Mouse (Mus musculus) right cerebral cortex, adult 18-20 months (tissue): ENCODE measurements at regions not wholly inside any gene's neighbourhood (a gene's known extent, or its start where the extent isn't known, plus 50 kb on each side); places are given as distances from the start of the nearest gene placed in this dataset.

Experiments used
- DNase-seq: peaks from one replicate; pipeline ENCODE4 v3.0.0; 2022; ENCODE audit warnings: mixed read lengths

DNA sequence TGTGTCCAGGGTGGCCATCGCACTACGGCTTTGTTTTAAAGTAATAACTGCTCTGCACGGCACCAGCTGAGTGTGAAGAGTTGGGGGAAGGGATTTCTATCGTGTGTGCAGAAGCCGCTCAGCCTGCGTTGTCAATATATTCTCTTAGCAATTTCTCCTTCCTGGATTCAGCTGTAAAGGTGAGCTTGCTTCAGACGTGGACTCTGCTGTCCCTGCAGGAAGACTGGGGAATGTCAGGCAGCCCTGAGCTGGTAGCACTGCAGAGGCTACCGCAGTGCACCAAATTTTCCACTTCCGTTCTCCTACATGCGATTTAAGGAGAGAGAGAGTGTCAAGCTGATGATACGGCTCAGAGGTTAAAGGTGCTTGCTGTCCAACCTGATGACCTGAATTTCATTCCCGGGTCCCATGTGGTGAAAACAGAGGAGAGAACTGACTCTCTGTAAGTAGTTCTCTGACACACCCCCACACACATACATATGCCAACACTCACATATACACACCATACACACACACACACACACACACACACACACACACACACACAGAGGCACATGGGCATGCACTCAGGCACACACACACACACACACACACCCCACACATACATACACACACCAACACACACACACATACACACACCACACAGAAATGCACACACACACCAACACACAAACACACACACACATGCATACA, 59.9 kb upstream of the Prelid3b start:
- peak; percentile 18 for DNase-seq

DNA sequence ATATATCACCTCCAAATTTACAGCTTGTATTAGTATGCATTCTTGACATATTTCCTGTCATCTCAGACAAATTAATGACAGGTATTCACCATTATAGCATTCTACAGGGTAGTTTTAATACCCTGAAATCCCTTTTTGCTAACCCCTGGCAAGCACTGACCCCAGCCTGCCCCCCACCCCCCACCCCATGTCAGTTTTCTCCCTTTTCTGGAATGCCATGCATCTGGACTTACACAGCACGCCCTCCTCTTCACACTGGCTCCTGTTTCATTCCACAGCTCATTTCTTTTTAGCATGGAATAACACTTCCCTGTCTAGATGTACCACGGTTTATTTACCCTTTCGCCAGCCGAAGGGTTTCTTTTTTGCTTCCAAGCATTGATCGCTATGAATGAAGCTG, 67.8 kb upstream of the Prelid3b start:
- no peak for DNase-seq

DNA sequence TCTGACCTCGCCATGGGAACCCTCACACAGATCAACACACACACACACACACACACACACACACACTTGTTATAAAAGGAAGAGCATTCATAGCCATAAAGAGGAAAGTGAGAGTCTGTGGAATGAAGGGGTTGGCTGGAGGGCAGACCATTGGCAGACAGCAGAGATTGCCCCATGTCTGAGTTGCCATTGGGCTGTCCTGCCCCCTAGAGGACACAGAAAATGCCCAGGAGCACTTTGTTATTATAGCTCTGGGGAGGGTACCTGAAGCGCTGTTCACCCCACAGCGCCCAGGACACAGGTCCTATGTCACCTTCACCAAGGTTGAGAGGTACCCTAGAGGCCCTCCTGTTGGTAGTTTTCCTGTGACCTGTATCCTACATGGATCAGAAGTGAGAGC, 74.3 kb upstream of the Prelid3b start:
- DNase-seq: no peak

DNA sequence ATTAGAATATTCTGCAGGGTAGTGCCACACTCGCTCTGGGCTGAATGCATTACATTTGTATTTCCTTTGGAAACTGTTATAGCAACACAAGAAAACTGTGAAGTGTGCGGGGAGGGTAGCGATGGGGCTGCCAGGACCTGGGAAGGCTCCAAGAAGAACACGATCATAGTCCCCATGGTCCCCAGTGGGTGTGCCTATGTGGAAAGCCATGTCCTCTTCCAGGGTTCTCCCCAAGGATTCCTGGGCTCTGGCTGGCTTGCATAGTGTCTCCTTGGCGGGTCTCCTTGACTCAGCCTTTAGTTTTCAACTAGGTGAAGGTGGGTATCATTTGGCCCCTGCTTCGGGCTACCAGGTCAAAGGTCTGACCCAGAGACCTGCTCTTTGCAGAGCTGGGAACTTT, 74.8 kb upstream of the Prelid3b start:
- DNase-seq: no peak

DNA sequence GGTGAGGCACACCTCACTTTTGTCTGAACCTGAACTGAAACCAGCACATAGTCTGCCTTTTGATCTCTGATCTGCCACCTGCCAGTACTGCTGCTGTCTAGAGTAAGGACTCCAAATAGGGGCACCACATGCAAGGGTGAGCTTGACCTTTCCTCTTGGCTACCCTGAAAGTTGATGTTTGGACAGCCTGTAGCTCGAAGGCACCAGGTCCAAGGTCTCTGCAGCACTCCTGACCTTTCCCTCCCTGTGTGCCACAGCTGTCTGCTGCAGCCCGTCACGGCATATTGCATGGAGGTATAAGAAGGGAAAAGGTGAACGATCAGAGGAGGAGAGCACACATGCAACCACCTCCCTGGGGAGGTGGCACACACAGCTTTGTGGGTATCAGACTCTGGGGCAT, 75.9 kb upstream of the Prelid3b start:
- DNase-seq: no peak

DNA sequence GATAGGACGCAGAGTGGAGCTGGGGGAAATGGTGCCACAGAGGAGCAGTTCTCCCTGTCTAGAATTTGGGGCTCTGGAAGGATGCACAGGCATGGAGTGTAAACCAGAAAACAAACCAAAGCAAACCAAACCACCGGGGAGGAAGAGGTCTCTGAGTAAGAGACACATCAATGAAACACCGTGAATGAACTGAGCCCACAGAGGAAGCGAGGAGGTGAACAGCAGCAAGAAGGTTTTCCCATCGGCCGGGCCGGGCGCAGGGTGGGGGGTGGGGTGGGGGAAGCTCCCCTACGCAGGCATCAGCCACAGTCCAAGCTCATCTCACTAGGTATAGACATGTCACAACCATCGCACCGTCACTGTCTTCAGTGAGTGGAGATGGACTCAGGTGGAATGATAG, 82.9 kb upstream of the Prelid3b start:
- no peak for DNase-seq

DNA sequence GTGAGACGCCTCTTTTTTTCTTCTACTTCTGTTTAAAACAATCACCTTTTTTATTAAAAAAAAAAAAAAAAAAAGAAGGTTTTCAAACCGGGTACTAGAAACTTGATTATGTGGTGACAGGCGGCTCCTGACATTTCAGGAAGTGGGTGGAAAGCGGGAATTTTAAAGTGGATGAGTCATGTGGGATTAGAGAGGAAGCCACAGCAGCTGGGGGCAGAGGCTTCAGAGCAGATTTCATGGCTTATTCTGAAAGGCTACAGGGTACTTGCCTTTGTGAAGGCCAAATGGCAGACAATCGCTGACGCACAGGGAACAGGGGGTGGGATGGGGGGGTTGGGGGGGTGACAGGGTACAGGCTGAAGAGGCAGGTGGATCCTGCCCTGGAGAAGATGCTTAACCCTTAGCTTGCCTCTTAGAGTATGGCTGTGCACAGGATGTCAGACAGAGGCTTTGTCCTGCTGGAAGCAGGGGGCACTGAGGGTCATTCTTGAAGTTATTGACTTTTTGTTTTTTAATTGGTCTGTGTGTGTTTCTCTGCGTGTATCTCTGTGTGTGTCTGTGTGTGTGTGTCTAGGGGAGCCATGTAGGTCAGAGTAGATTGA, 81.4 kb upstream of the Zfp831 start:
- DNase-seq: no peak

DNA sequence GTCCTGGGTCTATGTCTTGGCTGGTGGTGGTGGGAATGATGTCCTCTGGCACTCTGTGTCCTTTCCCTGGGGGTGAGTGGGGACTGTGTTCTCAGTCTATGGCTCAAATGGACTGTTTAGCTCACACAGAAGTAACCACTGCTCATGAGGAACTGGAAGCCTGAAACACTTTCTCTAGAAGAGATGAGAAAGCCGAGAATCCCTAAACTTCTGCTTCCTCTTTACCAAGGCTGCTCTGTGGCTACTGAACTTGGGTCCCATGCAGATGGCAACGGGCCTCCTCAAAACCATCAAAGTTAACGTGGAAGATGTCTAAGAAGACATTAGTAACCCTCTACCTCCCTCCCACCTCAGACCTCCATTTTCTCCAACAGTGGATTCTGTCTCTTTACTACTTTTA, 79.4 kb upstream of the Zfp831 start:
- DNase-seq: no peak

DNA sequence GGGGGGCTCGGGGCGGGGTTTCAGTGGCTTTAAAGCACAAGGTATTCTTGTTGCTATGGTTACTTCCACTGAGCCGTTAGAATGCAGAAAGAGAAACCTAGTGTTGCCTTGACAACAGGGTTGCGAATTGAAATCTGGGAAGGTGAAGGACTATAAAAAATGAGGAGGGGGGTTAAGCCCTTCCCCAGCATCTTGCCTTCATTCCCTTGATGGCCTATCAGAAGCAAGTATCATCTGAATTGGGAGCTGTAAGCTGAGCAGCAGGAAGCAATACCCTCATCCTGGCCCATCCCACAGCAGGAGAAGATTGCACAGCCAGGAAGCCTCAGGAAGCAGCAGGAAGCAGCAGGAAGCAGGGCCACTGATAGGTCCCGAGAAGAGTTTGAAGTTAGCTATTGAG, 78.5 kb upstream of the Zfp831 start:
- DNase-seq: no peak

DNA sequence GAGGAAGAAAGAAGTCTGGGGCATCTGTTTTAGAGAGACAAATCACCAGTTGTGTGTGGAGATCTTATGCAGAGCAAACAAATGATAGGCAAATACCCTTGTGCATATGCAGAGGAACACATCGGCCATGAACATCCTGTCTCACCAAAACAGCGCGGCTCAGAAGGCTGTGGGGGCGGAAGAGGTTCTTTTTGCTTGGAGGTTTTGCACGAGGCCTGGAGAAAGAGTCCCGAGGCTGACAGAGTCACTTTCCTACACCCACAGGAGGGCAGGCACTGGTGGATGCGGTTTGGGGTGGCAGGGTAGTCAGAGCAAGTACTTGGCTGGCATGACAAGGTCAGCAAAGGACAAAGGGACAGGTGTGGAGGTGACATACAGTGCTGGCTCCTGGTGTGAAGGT, 77.4 kb upstream of the Zfp831 start:
- no peak for DNase-seq

DNA sequence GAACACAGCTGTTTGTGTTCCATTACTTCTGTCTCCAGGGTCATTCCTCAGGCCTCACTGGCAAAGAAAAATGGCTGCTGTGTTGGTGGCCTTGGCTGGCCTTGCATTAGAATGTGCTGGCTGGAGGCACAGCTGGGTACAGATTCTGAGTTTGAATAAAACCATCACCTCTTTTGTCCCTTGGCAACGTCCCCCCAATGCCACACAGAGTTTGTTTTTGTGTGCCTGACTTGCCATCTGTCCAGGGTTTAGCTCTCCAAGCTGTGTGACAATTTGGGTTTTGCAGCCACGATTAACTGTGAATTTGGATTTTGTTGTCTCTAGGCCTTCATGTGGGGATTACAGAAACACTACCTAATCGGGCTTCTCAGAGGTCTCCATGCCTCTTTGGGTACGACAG, 76.6 kb upstream of the Zfp831 start:
- DNase-seq: no peak

DNA sequence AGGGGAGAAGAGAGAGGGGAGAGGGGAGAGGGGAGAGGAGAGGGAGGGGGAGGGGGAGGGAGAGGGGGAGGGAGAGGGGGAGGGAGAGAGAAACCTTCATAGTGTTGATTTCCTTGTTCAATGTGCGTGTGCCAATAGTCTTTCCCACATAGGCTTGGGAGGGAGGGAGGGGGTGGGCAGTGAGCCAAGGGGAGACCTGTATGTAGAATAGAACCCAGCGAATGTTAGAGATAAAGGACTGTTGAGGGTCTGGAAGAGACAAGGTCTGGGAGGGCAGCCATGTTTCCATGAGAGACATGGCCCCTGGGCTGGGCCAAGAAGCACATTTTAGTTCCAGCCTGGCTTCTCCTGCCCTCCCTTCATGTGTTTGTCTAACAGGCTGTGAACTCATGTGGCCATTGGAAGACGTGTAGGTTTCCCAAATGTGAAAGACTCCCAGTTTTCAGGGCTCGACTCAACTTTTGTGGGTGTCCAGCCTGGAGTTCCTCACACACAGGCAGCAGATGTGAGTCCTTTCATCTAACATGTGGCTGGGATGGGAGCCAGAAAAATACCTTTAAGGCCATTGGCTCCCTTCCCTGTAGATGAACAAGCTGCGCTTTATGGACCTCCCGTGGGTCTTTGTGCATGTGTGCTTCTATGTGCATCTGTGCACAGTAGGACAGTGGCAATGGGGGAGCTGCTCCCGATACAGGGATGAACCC, 68.4 kb upstream of the Zfp831 start:
- no peak for DNase-seq

DNA sequence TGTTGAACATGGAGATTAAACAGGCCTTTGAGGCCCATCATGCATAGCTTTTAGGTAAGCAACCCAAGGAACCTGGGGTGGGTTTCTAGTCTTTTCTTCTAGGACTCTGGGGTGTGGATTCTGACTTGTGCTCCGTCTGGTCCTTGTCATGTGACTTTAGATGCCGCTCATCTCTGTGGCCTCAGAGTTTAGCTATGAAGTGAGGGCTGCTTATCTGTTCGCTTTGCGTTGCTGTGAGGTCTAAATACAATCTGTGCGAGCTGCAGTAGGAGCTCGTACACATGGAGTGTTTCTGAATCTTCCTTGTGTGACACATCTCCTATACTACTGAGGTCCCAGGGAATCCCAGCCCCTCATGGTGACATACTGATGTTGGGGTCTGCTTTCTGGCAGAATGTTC, 67.8 kb upstream of the Zfp831 start:
- no peak for DNase-seq

DNA sequence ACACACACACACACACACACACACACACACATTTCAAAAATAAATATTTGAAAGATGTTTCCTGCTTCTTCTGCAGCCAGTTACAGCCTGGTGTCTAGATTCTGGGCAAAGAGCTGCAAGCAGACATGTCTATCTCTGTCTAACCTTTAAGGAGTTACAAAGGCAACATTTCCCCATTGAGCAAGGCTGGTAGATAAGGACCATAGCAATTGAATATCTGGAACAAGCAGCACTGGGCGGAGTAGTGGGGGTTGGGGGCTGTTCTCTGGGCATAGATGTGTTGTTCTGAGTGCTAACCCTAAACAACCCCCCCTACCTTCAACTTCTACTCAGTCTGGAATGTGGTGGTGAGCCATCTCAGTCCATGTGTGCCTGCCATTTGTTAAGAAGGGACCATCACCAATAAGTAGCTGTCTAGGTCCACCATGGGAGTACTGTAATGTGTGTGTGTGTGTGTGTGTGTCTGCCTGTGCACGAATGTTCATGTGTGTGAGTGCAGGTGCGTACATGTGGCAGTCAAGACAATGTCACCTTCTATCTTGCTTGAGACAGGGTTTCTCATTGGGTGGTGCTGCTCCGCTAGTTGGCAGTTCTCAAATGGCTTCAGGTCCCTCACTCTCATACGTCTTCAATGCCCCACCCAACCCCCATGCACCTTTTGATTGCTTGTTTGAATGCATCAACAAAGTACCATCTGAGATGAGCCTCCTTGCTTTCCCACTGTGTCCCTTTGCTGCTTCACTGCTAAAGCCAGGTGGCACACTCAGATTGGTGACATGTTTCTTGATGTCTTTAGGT, 62.2 kb upstream of the Zfp831 start:
- DNase-seq: no peak

DNA sequence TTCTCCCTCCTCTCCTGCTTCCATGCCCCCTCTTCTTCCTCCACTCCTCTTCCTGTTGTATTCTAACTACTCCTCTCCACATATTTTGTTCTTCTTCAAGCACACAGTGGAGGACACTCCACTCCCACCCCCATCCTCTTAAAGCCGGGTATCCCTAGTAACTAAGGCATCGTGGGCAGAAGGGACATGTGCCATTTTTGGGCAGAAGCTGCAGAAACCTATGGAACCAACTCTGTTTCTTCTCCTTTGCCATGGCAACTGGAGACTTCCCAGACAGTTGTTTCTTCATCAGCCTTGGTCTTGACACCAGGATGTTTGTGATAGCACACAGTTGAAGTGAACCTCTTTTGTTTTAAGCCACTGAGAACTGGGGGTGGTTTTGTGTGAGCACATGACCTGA, 59.1 kb upstream of the Zfp831 start:
- peak; percentile 72 for DNase-seq
